9 mouse cellular contexts compared by ENCODE assay signal in genomic region chr1:55089498-55090064, GRCm38 (mm10). TPM values are rescaled to one million over a fixed set of nuclear protein-coding genes. Genes with fewer than 3 reads are reported as not detected.
DNase-seq lines count a peak whose midpoint lies in the region; ATAC-seq lines count a peak whose summit lies in the region.
"Had no signal": no experiment of that assay in that cellular context is flagged by ENCODE, and none has a peak within 500 bp of the region (broad histone marks: within the 10 kb centered on the region; RNA-seq: fewer than 3 reads in every experiment).

No protein-coding gene starts in this region.

- peak overlapping the region; percentile 95 for H3K9ac ChIP-seq in heart, embryonic 13.5 days
- no peak overlapping the region for H3K9ac ChIP-seq in hindbrain, embryonic 15.5 days
- H3K9ac ChIP-seq in midbrain, embryonic 14.5 days (replicated peaks; ENCODE audit: low read length), result no peak overlapping the region

- H3K36me3 ChIP-seq in heart, embryonic 13.5 days, result peaks cover 52% of the 10 kb centered on the region
- peaks cover 38% of the 10 kb centered on the region for H3K36me3 ChIP-seq in hindbrain, embryonic 15.5 days
- H3K36me3 ChIP-seq in midbrain, embryonic 14.5 days (ENCODE audit: control insufficient read depth, insufficient read depth, low read length), result peaks cover 39% of the 10 kb centered on the region

- ATAC-seq in heart, embryonic 13.5 days (ENCODE audit: extremely low read depth, insufficient number of reproducible peaks, low FRiP score, low TSS enrichment), result no peak
- no peak for ATAC-seq in hindbrain, embryonic 15.5 days (ENCODE audit: low FRiP score, low read depth)
- no peak for ATAC-seq in midbrain, embryonic 14.5 days (ENCODE audit: low FRiP score, low TSS enrichment)

- H3K27ac ChIP-seq in heart, embryonic 13.5 days (replicated peaks), result no peak overlapping the region
- H3K27ac ChIP-seq in hindbrain, embryonic 15.5 days (replicated peaks), result no peak overlapping the region
- H3K27ac ChIP-seq in midbrain, embryonic 14.5 days (replicated peaks; ENCODE audit: low read depth, low read length), result no peak overlapping the region

- H3K4me2 ChIP-seq in heart, embryonic 13.5 days, result peak overlapping the region; percentile 90
- H3K4me2 ChIP-seq in hindbrain, embryonic 15.5 days, result peak overlapping the region; percentile 71
- H3K4me2 ChIP-seq in midbrain, embryonic 14.5 days (ENCODE audit: low read length), result peak overlapping the region; percentile 85

- intact Hi-C loops in heart, postnatal 14 days (cut with DNase I), result loop anchor here (5.0 kb wide), 2 partner anchors 138 to 293 kb away; partner anchors contain the start of gene Rftn2
- intact Hi-C loops in left cerebral cortex, postnatal 10 days (cut with DNase I), result loop anchor here (5.0 to 10.0 kb wide), 3 partner anchors 43 to 145 kb away; partner anchors contain the start of genes Mars2 and Mob4

- no peaks in the 10 kb centered on the region for H3K9me3 ChIP-seq in heart, embryonic 13.5 days
- no peaks in the 10 kb centered on the region for H3K9me3 ChIP-seq in hindbrain, embryonic 15.5 days
- no peaks in the 10 kb centered on the region for H3K9me3 ChIP-seq in midbrain, embryonic 14.5 days (ENCODE audit: control insufficient read depth, low read length)

- H3K4me3 ChIP-seq in heart, embryonic 13.5 days, result peak overlapping the region; percentile 85
- peak overlapping the region; percentile 100 for H3K4me3 ChIP-seq in hindbrain, embryonic 15.5 days
- peak overlapping the region; percentile 92; the same call in 1 of the 2 replicates for H3K4me3 ChIP-seq in midbrain, embryonic 14.5 days (replicated peaks; ENCODE audit: low read depth, low read length)

- no peaks in the 10 kb centered on the region for H3K27me3 ChIP-seq in heart, embryonic 13.5 days (replicated peaks)
- no peaks in the 10 kb centered on the region for H3K27me3 ChIP-seq in hindbrain, embryonic 15.5 days
- H3K27me3 ChIP-seq in midbrain, embryonic 14.5 days (ENCODE audit: control insufficient read depth, insufficient read depth, low read length), result no peaks in the 10 kb centered on the region

- no peak for DNase-seq in heart, postnatal 14 days
- peak; percentile 7 for DNase-seq in T-cell, adult 2 months (ENCODE audit: low spot score)
- no peak for DNase-seq in midbrain, embryonic 14.5 days
- no peak for DNase-seq in left cerebral cortex, postnatal 10 days (ENCODE audit: extremely low spot score in 1 of 2, low spot score in 2 of 2)
- no peak for DNase-seq in gastrocnemius, postnatal 10 days
- no peak for DNase-seq in frontal cortex, postnatal 25 days (ENCODE audit: low spot score in 2 of 2)
- DNase-seq: gastrocnemius, postnatal 25 days had no signal

- WGBS in heart, embryonic 13.5 days, result 80% methylated on average over 5 of the region's 5 CpGs
- WGBS in hindbrain, embryonic 15.5 days, result 93% methylated on average over 5 of the region's 5 CpGs
- 90% methylated on average over 5 of the region's 5 CpGs for WGBS in midbrain, embryonic 14.5 days

- H3K4me1 ChIP-seq in heart, embryonic 13.5 days, result peaks cover 40% of the 10 kb centered on the region
- peaks cover 39% of the 10 kb centered on the region for H3K4me1 ChIP-seq in hindbrain, embryonic 15.5 days (replicated peaks)
- peaks cover 19% of the 10 kb centered on the region for H3K4me1 ChIP-seq in midbrain, embryonic 14.5 days (ENCODE audit: control insufficient read depth, insufficient read depth, low read length)

RNA-seq across cellular contexts. Expression of gene Hspd1, which starts 1.5 kb away (rescaled TPM):
- 432 and 493 TPM in 2 replicates for polyA plus RNA-seq in heart, embryonic 13.5 days (2015; fragmentation: Nextera tagmentation; extraction: Ambion mirVana)
- total RNA-seq in heart, postnatal 14 days (2021), result 100 to 1,000 TPM; 331 to 362 TPM
- polyA plus RNA-seq in hindbrain, embryonic 15.5 days (2015; fragmentation: Nextera tagmentation; extraction: Ambion mirVana), result 272 and 273 TPM in 2 replicates
- polyA plus RNA-seq in midbrain, embryonic 14.5 days (2014; fragmentation: Nextera tagmentation; extraction: Ambion mirVana), result 207 and 232 TPM in 2 replicates
- total RNA-seq in left cerebral cortex, postnatal 10 days (2021), result 100 to 1,000 TPM; 190 to 198 TPM
- 100 to 1,000 TPM; 176 to 188 TPM for total RNA-seq in gastrocnemius, postnatal 10 days (2021)

RNA-seq across cellular contexts. Expression of gene Hspe1, which starts 1.6 kb away (rescaled TPM):
- polyA plus RNA-seq in heart, embryonic 13.5 days (2015; fragmentation: Nextera tagmentation; extraction: Ambion mirVana), result 306 and 363 TPM in 2 replicates
- 100 to 1,000 TPM; 125 TPM for total RNA-seq in heart, postnatal 14 days (2021)
- polyA plus RNA-seq in hindbrain, embryonic 15.5 days (2015; fragmentation: Nextera tagmentation; extraction: Ambion mirVana), result 240 and 257 TPM in 2 replicates
- polyA plus RNA-seq in midbrain, embryonic 14.5 days (2014; fragmentation: Nextera tagmentation; extraction: Ambion mirVana), result 255 and 258 TPM in 2 replicates
- total RNA-seq in left cerebral cortex, postnatal 10 days (2021), result 10 to 100 TPM; 92.6 to 97.8 TPM
- 100 to 1,000 TPM in 1 of 2 experiments, 10 to 100 TPM in 1; 83.6 to 101 TPM for total RNA-seq in gastrocnemius, postnatal 10 days (2021)

RNA-seq across cellular contexts. Expression of gene Coq10b, which starts 37.0 kb away (rescaled TPM):
- polyA plus RNA-seq in heart, embryonic 13.5 days (2015; fragmentation: Nextera tagmentation; extraction: Ambion mirVana), result 20.9 and 21.4 TPM in 2 replicates
- 10 to 100 TPM; 47.3 to 61.7 TPM for total RNA-seq in heart, postnatal 14 days (2021)
- 29.2 and 30.1 TPM in 2 replicates for polyA plus RNA-seq in hindbrain, embryonic 15.5 days (2015; fragmentation: Nextera tagmentation; extraction: Ambion mirVana)
- 38.7 and 41.4 TPM in 2 replicates for polyA plus RNA-seq in midbrain, embryonic 14.5 days (2014; fragmentation: Nextera tagmentation; extraction: Ambion mirVana)
- total RNA-seq in left cerebral cortex, postnatal 10 days (2021), result 10 to 100 TPM; 24.4 to 25.6 TPM
- 10 to 100 TPM in 1 of 2 experiments, 1 to 10 TPM in 1; 9.5 to 11.3 TPM for total RNA-seq in gastrocnemius, postnatal 10 days (2021)

RNA-seq across cellular contexts. Expression of gene Mob4, which starts 41.5 kb away (rescaled TPM):
- polyA plus RNA-seq in heart, embryonic 13.5 days (2015; fragmentation: Nextera tagmentation; extraction: Ambion mirVana), result 95.9 and 117 TPM in 2 replicates
- total RNA-seq in heart, postnatal 14 days (2021), result 10 to 100 TPM; 36.6 to 38.2 TPM
- polyA plus RNA-seq in hindbrain, embryonic 15.5 days (2015; fragmentation: Nextera tagmentation; extraction: Ambion mirVana), result 156 and 158 TPM in 2 replicates
- polyA plus RNA-seq in midbrain, embryonic 14.5 days (2014; fragmentation: Nextera tagmentation; extraction: Ambion mirVana), result 183 and 196 TPM in 2 replicates
- 10 to 100 TPM; 67.1 to 69.7 TPM for total RNA-seq in left cerebral cortex, postnatal 10 days (2021)
- 10 to 100 TPM; 45.3 to 48.0 TPM for total RNA-seq in gastrocnemius, postnatal 10 days (2021)
